Mouse (Mus musculus) spleen, adult 2 months (tissue): ENCODE data around the gene Rbm18. TPM values are rescaled to one million over a fixed set of nuclear protein-coding genes. Genes with fewer than 3 reads are reported as not detected.
"Not testable (repeated sequence)": the region's sequence is repeated elsewhere in the genome, so short reads cannot be mapped to it uniquely, and the experiment has no call there.

Experiments used
- DNase-seq, 2 experiments: peaks; one replicate each; pipeline versions ENCODE4 v3.0.0 to v3.0.0-alpha.2; 2012 to 2021; ENCODE audit warnings: low spot score in 2 of 2, low read depth in 1 of 2
- H3K27ac ChIP-seq: fragments of 200-500 bp; 2 replicates; pipeline ENCODE4 v1.5.1; 2012; ENCODE audit warnings: low read length, inconsistent platforms; ENCODE audit not compliant: insufficient read depth
- H3K27me3 ChIP-seq: fragments of 200-500 bp; 2 replicates; pipeline ENCODE4 v1.6.1; 2012; ENCODE audit warnings: mild to moderate bottlenecking, moderate library complexity, low read length, inconsistent platforms; ENCODE audit not compliant: control insufficient read depth, insufficient read depth
- H3K36me3 ChIP-seq: fragments of 200-500 bp; 2 replicates; pipeline ENCODE4 v1.6.1; 2012; ENCODE audit warnings: mild to moderate bottlenecking, low read length, inconsistent platforms; ENCODE audit not compliant: control insufficient read depth, insufficient read depth
- H3K4me1 ChIP-seq: fragments of 200-500 bp; 2 replicates; pipeline ENCODE4 v1.6.1; 2011; ENCODE audit warnings: inconsistent platforms; ENCODE audit not compliant: control insufficient read depth, insufficient read depth, insufficient read length
- H3K4me3 ChIP-seq: fragments of 200-500 bp; 2 replicates; pipeline ENCODE4 v1.5.1; 2011; ENCODE audit warnings: mild to moderate bottlenecking, inconsistent platforms; ENCODE audit not compliant: insufficient read depth, insufficient read length; ENCODE audit errors: extremely low read depth
- CTCF ChIP-seq: fragments of 200-500 bp; IDR thresholded peaks from 2 replicates; pipeline ENCODE4 v1.5.1; 2011; ENCODE audit warnings: mild to moderate bottlenecking, inconsistent platforms; ENCODE audit not compliant: insufficient read depth, insufficient read length, insufficient replicate concordance; ENCODE audit errors: extremely low read depth
- POLR2A ChIP-seq: fragments of 200-500 bp; IDR thresholded peaks from 2 replicates; pipeline ENCODE4 v1.6.1; 2011; ENCODE audit warnings: low read depth, low read length, inconsistent platforms
- WGBS: fragments of 180-500 bp; shearing (Covaris S2); methylation state at CpG from one replicate; pipeline ENCODE4 v1.1.7; 2018; 5-methylcytosine and 5-hydroxymethylcytosine counted together
- polyA plus RNA-seq: library from polyadenylated mRNA; depleted of rRNA; stranded (reverse); fragments of >200 nt; gene quantifications from 2 replicates; pipeline ENCODE4 v1.2.3, GENCODE M21; 2012

Gene Rbm18
- polyA plus RNA-seq, 1 experiment: 6.1 TPM

GRCm38 (mm10) chr2:36172136-36172535, 35.6 kb upstream of the Rbm18 start:
- H3K4me3 ChIP-seq: no peak overlapping the region
- H3K4me1 ChIP-seq: no peaks in the 10 kb centered on the region
- no peak overlapping the region for H3K27ac ChIP-seq
- DNase-seq: no peak
- TF ChIP-seq POLR2A (no peak), CTCF (no peak)
- no peaks in the 10 kb centered on the region for H3K27me3 ChIP-seq
- H3K36me3 ChIP-seq: peaks cover under 1% of the 10 kb centered on the region; the same call in 1 of the 2 replicates
- 79% methylated on average over 4 of the region's 4 CpGs for WGBS

GRCm38 (mm10) chr2:36169176-36169575, 32.6 kb upstream of the Rbm18 start:
- no peak for TF ChIP-seq POLR2A
- TF ChIP-seq CTCF: no peak
- Histone ChIP-seq H3K27ac (no peak overlapping the region), H3K4me3 (no peak overlapping the region), H3K36me3 (no peaks in the 10 kb centered on the region), H3K4me1 (no peaks in the 10 kb centered on the region), H3K27me3 (no peaks in the 10 kb centered on the region)
- DNase-seq: no peak
- WGBS: 91% methylated on average over 4 of the region's 4 CpGs

GRCm38 (mm10) chr2:36167990-36168618, 31.5 kb upstream of the Rbm18 start:
- Histone ChIP-seq H3K27ac (no peak overlapping the region), H3K36me3 (no peaks in the 10 kb centered on the region)
- WGBS: 82% methylated on average over 1 of the region's 1 CpGs

GRCm38 (mm10) chr2:36159336-36159735, 22.8 kb upstream of the Rbm18 start:
- H3K4me3 ChIP-seq: no peak overlapping the region
- no peak overlapping the region for H3K27ac ChIP-seq
- WGBS: 71% methylated on average over 4 of the region's 4 CpGs
- no peak for DNase-seq
- H3K4me1 ChIP-seq: no peaks in the 10 kb centered on the region
- H3K36me3 ChIP-seq: peaks cover 6% of the 10 kb centered on the region
- TF ChIP-seq CTCF (no peak), POLR2A (no peak)
- H3K27me3 ChIP-seq: no peaks in the 10 kb centered on the region

More at GRCm38 (mm10) chr2:36167990-36168618, 31.5 kb upstream of the Rbm18 start:
- DNase-seq: no peak
- Histone ChIP-seq H3K4me1 (no peaks in the 10 kb centered on the region), H3K27me3 (no peaks in the 10 kb centered on the region), H3K4me3 (no peak overlapping the region)
- TF ChIP-seq CTCF (no peak), POLR2A (no peak)

- 85% methylated on average over 1 of the region's 1 CpGs for WGBS
- H3K4me1 ChIP-seq: no peaks in the 10 kb centered on the region
- no peak overlapping the region for H3K4me3 ChIP-seq
- no peak overlapping the region for H3K27ac ChIP-seq
- DNase-seq: no peak
- peaks cover 10% of the 10 kb centered on the region for H3K36me3 ChIP-seq
- H3K27me3 ChIP-seq: no peaks in the 10 kb centered on the region
- TF ChIP-seq POLR2A (no peak), CTCF (no peak)
These were observed 20.9 kb upstream of the Rbm18 start for GRCm38 (mm10) chr2:36157461-36157860.

GRCm38 (mm10) chr2:36152401-36152800, 15.8 kb upstream of the Rbm18 start:
- H3K36me3 ChIP-seq, H3K27ac ChIP-seq, H3K4me3 ChIP-seq, H3K27me3 ChIP-seq, H3K4me1 ChIP-seq, DNase-seq: not testable (repeated sequence)
- 94% methylated on average over 4 of the region's 4 CpGs for WGBS

- H3K27me3 ChIP-seq: no peaks in the 10 kb centered on the region
- TF ChIP-seq CTCF: no peak
- TF ChIP-seq POLR2A: no peak
- no peak for DNase-seq
- WGBS: 96% methylated on average over 7 of the region's 7 CpGs
- peaks cover 2% of the 10 kb centered on the region; the same call in 1 of the 2 replicates for H3K4me1 ChIP-seq
- H3K27ac ChIP-seq: no peak overlapping the region
- no peak overlapping the region for H3K4me3 ChIP-seq
- H3K36me3 ChIP-seq: peaks cover 7% of the 10 kb centered on the region
These were observed 12.3 kb upstream of the Rbm18 start for GRCm38 (mm10) chr2:36148876-36149365.
